Mouse (Mus musculus) frontal cortex, adult 2 months (tissue): Measurements from ENCODE around the gene Noxo1. TPM values are rescaled to one million over a fixed set of nuclear protein-coding genes. Genes with fewer than 3 reads are reported as not detected.
A peak's percentile ranks its signal among the peaks of the same experiment; 100 is the strongest.

Experiments used
- DNase-seq, 2 experiments: peaks; one replicate each; pipeline ENCODE4 v3.0.0; 2022; ENCODE audit warnings: low spot score in 1 of 2; ENCODE audit errors: extremely low spot score in 1 of 2
- polyA plus RNA-seq: library from polyadenylated mRNA; depleted of rRNA; stranded (reverse); fragments of >200 nt; gene quantifications from 2 replicates; pipeline ENCODE4 v1.2.3, GENCODE M21; 2012

Gene Noxo1
- polyA plus RNA-seq, 1 experiment, result 6.7 TPM

GRCm38 (mm10) chr17:24676187-24676586, 19.8 kb upstream of the Noxo1 start:
- DNase-seq, result peak in 1 of 2 experiments; percentile 79

- DNase-seq, result no peak
Observed at GRCm38 (mm10) chr17:24676877-24677276, 19.2 kb upstream of the Noxo1 start.

GRCm38 (mm10) chr17:24677500-24678080, 18.4 kb upstream of the Noxo1 start:
- no peak for DNase-seq

- no peak for DNase-seq
Observed at GRCm38 (mm10) chr17:24686514-24686913, 9.5 kb upstream of the Noxo1 start.

GRCm38 (mm10) chr17:24687146-24687595, 8.9 kb upstream of the Noxo1 start:
- no peak for DNase-seq

- no peak for DNase-seq
Observed at GRCm38 (mm10) chr17:24687599-24687998, 8.4 kb upstream of the Noxo1 start.

- DNase-seq, result peak in 1 of 2 experiments; percentile 53
Observed at GRCm38 (mm10) chr17:24689251-24690081, 6.6 kb upstream of the Noxo1 start, which contains the start of gene Syngr3. Syngr3 (minus strand) TSS chr17:24689955.

- no peak for DNase-seq
Observed at GRCm38 (mm10) chr17:24692385-24692784, 3.6 kb upstream of the Noxo1 start.

- no peak for DNase-seq
Observed at GRCm38 (mm10) chr17:24695326-24696010, 566 bp upstream of the Noxo1 start.

- no peak for DNase-seq
Observed at GRCm38 (mm10) chr17:24697985-24698384, 2.0 kb downstream of the Noxo1 start.

- DNase-seq, result no peak
Observed at GRCm38 (mm10) chr17:24698715-24699114, 2.7 kb downstream of the Noxo1 start.

- DNase-seq, result no peak
Observed at GRCm38 (mm10) chr17:24699473-24699872, 3.4 kb downstream of the Noxo1 start.

GRCm38 (mm10) chr17:24701251-24701650, 5.2 kb downstream of the Noxo1 start:
- DNase-seq, result no peak

- no peak for DNase-seq
Observed at GRCm38 (mm10) chr17:24705821-24706220, 9.8 kb downstream of the Noxo1 start.

- peak; percentile 88 to 97 for DNase-seq
Observed at GRCm38 (mm10) chr17:24706982-24707800, 11.2 kb downstream of the Noxo1 start, which contains the start of gene Tbl3. Tbl3 (minus strand) TSS chr17:24707660.

GRCm38 (mm10) chr17:24707801-24708425, 11.9 kb downstream of the Noxo1 start:
- DNase-seq, result no peak

GRCm38 (mm10) chr17:24708646-24709045, 12.6 kb downstream of the Noxo1 start:
- no peak for DNase-seq

GRCm38 (mm10) chr17:24715556-24715955, 19.5 kb downstream of the Noxo1 start:
- DNase-seq, result no peak

GRCm38 (mm10) chr17:24716166-24716682, 20.2 kb downstream of the Noxo1 start:
- no peak for DNase-seq

GRCm38 (mm10) chr17:24717943-24718342, 21.9 kb downstream of the Noxo1 start, which contains the start of the genes Rnf151 and Rps2:
Rnf151 (minus strand) TSS chr17:24718063.
Rps2 (plus strand) TSS chr17:24718116.
- no peak for DNase-seq
